Mouse (Mus musculus) central nervous system, embryonic 14 days (tissue): ENCODE measurements around the gene Nav2. TPM values are rescaled to one million over a fixed set of nuclear protein-coding genes. Genes with fewer than 3 reads are reported as not detected.

Experiments used
- polyA plus RNA-seq: library from polyadenylated mRNA; depleted of rRNA; stranded (reverse); fragments of >200 nt; gene quantifications from 2 replicates; pipeline ENCODE4 v1.2.3, GENCODE M21; 2012; rRNA removed

The Nav2 gene
- 12.0 and 16.0 TPM in 2 replicates for polyA plus RNA-seq

DNA sequence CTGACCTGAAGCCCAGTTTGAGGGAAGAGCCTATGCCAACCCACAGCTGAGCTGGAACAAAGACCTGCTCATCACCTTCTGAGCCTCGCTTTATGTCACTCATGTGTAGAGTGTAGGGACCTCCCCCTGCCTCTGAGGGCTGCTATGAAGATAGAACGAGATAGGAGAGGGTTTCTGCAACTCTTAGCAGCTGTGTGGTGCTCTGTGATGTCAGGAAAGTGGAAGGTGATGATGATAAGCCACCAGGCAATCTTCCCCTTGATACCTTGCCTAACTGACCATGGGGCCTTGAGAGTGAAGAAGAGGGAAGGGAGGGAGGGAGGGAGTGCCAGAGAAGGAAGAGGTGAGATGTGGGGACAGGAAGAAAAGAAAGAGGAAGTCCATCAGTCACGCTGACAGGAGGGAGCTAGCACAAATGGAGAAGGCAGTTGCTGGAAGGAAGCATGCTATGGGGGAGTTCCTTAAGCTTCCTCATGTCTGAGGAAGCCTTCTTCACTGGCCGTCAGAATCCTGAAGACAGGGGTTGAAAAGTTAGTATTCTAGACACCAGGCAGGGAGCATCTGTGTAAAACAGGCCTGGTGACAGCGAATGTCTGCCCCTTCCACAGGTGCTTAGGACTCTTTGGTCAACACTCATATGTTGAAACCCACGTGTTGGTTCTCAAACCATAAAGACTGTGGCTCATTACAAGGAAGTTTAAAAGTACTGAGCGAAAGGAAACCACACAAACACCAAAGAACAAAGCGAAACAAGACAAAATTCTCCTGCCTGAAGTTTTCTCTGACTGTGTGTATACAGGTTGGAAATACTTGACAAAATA lies at the start of gene Nav2:
Nav2 (plus strand) TSS at position 196 of the 821 bp plus-strand sequence.

DNA sequence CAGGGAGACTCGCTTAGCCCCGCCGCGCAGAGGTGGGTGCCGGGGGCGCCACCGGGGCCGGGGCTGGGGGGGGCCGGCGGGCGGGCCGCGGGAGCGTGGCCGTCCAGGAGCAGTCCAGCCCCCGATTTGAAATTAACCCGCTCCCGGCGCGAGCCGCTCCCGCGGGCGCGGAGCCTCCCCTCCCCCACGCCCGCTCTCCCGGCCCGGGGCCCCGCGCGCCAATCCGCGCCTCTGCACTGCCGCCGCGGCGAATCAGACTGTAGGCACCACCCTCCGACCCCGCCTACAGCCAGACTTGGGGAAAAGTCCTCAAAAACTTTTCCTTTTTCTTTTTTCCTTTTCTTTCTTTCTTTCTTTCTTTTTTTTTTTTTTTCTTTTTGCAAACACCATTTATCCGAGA lies 27.0 kb upstream of the Nav2 start, which contains the start of gene E2f8:
E2f8 (minus strand) TSS at position 111 of the 400 bp plus-strand sequence.

DNA sequence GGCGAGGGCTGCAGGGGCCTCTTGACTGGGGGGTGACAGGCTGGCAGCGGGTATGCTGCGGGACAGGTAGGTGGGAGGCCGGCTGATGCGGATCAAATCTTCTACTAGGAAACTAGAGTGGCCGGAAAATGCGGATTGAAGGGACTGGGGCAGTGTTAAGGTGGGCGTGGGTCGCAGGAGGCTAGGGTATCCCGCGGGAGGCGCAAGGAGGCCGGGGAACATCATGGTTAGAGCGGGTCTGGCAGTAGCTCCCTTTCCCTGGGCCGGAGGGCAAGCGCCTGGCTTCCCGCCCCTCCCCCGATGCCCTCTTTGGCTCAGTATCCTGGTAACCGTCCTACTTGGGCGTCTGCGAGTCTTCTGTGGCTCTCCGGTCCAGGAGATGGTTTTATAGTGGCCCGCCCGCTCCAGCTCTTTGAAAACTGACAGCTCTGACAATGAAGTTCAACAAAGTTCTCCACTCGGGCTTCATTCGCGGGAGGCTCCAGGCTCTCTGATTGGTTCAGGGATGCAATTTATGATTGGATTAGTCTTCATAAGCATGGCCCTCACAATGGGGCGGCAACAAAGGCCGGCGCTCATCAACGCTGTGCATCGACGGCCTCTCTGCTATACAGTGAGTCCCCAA lies 728.1 kb downstream of the Nav2 start, which contains the start of gene Dbx1:
Dbx1 (minus strand) TSS at position 359 of the 625 bp plus-strand sequence.

Other genes starting within 250 kb of the Nav2 start
- 29.9 and 34.5 TPM in 2 replicates for gene Zdhhc13, start 119.7 kb upstream of the Nav2 start, polyA plus RNA-seq
- gene Csrp3, start 60.7 kb upstream of the Nav2 start, polyA plus RNA-seq = 0.06 and 3.3 TPM in 2 replicates
- 8.3 and 8.5 TPM in 2 replicates for gene E2f8, start 27.1 kb upstream of the Nav2 start, polyA plus RNA-seq